Mouse (Mus musculus) lung, embryonic 14.5 days (tissue): ENCODE measurements around the gene Amotl2. TPM values are rescaled to one million over a fixed set of nuclear protein-coding genes. Genes with fewer than 3 reads are reported as not detected.

Experiments
- ATAC-seq: fragments of 200-750 bp; cut with Nextera tagmentation; 2 replicates; pipeline ENCODE4 v1.8.0; 2017; ENCODE audit warnings: mild to moderate bottlenecking, moderate TSS enrichment, moderate library complexity; ENCODE audit not compliant: insufficient read depth
- DNase-seq: peaks from one replicate; pipeline ENCODE4 v3.0.0-alpha.2; 2015
- H3K27ac ChIP-seq: fragments of 300-500 bp; sonication (generic); 2 replicates; pipeline ENCODE4 v1.5.1; 2014; ENCODE audit warnings: low read depth, mild to moderate bottlenecking, moderate library complexity
- H3K27me3 ChIP-seq: fragments of 300-500 bp; sonication (generic); 2 replicates; pipeline ENCODE4 v1.6.1; 2014; ENCODE audit warnings: low read length, control low read depth; ENCODE audit not compliant: insufficient read depth
- H3K36me3 ChIP-seq: fragments of 300-500 bp; sonication (generic); 2 replicates; pipeline ENCODE4 v1.6.1; 2014; ENCODE audit warnings: control low read depth; ENCODE audit not compliant: insufficient read depth
- H3K4me1 ChIP-seq: fragments of 300-500 bp; sonication (generic); 2 replicates; pipeline ENCODE4 v1.6.1; 2014; ENCODE audit warnings: antibody characterized with exemption, control low read depth; ENCODE audit not compliant: insufficient read depth
- H3K4me2 ChIP-seq: fragments of 300-500 bp; sonication (generic); 2 replicates; pipeline ENCODE4 v1.6.1; 2014; ENCODE audit warnings: mild to moderate bottlenecking
- H3K4me3 ChIP-seq: fragments of 300-500 bp; sonication (generic); 2 replicates; pipeline ENCODE4 v1.5.1; 2014; ENCODE audit warnings: low read depth, low read length
- H3K9ac ChIP-seq: fragments of 300-500 bp; sonication (generic); 2 replicates; pipeline ENCODE4 v1.6.1; 2014
- H3K9me3 ChIP-seq: fragments of 300-500 bp; sonication (generic); 2 replicates; pipeline ENCODE4 v1.6.1; 2016; ENCODE audit warnings: low read depth, low read length, control low read depth
- CTCF ChIP-seq: IDR thresholded peaks from 2 replicates; pipeline ENCODE4 v1.5.1; 2016; ENCODE audit warnings: antibody characterized with exemption, low read depth
- WGBS: fragments of 180-500 bp; shearing (Covaris S2); extraction: QIAGEN DNeasy Blood & Tissue Kit; methylation state at CpG from one replicate; pipeline ENCODE4 v1.1.7; 2014; 5-methylcytosine and 5-hydroxymethylcytosine counted together
- polyA plus RNA-seq: library from polyadenylated mRNA; unstranded; fragments of >200 nt; fragmentation: Nextera tagmentation; extraction: Ambion mirVana; gene quantifications from 2 replicates; pipeline ENCODE4 v1.2.1, GENCODE M21; 2014

Amotl2 gene
- polyA plus RNA-seq, 1 experiment from 2014 or later, result 49.4 TPM

- Histone ChIP-seq H3K36me3 (peaks cover 39% of the 10 kb centered on the region), H3K9ac (peak overlapping the region; percentile 98), H3K27me3 (no peaks in the 10 kb centered on the region), H3K27ac (peak overlapping the region; percentile 100), H3K4me2 (peak overlapping the region; percentile 78), H3K4me3 (peak overlapping the region; percentile 94), H3K4me1 (peaks cover 54% of the 10 kb centered on the region), H3K9me3 (no peaks in the 10 kb centered on the region)
- no peak for ATAC-seq
- DNase-seq, result peak; percentile 79
- no peak for TF ChIP-seq CTCF
- 2% methylated on average over 21 of the region's 21 CpGs for WGBS
These were observed 2.2 kb downstream of the Amotl2 start for GRCm38 (mm10) chr9:102718676-102719075.

- H3K27me3 ChIP-seq, result no peaks in the 10 kb centered on the region
- no peaks in the 10 kb centered on the region for H3K9me3 ChIP-seq
- peak overlapping the region; percentile 98 for H3K9ac ChIP-seq
- peak overlapping the region; percentile 100 for H3K27ac ChIP-seq
- WGBS, result 2% methylated on average over 4 of the region's 4 CpGs
- peak overlapping the region; percentile 94 for H3K4me3 ChIP-seq
- no peak for TF ChIP-seq CTCF
- no peak for DNase-seq
- peak overlapping the region; percentile 78 for H3K4me2 ChIP-seq
- H3K36me3 ChIP-seq, result peaks cover 43% of the 10 kb centered on the region
- ATAC-seq, result no peak
- peaks cover 57% of the 10 kb centered on the region for H3K4me1 ChIP-seq
These were observed 2.6 kb downstream of the Amotl2 start for GRCm38 (mm10) chr9:102719085-102719484.

- WGBS, result 36% methylated on average over 17 of the region's 17 CpGs
- H3K4me1 ChIP-seq, result peaks cover 53% of the 10 kb centered on the region
- H3K4me2 ChIP-seq, result peak overlapping the region; percentile 78
- peak overlapping the region; percentile 94 for H3K4me3 ChIP-seq
- H3K36me3 ChIP-seq, result peaks cover 52% of the 10 kb centered on the region
- DNase-seq, result no peak
- H3K9me3 ChIP-seq, result no peaks in the 10 kb centered on the region
- no peaks in the 10 kb centered on the region for H3K27me3 ChIP-seq
- no peak for TF ChIP-seq CTCF
- ATAC-seq, result no peak
- H3K27ac ChIP-seq, result peak overlapping the region; percentile 46; the same call in 1 of the 2 replicates
- H3K9ac ChIP-seq, result peak overlapping the region; percentile 98
These were observed 3.6 kb downstream of the Amotl2 start for GRCm38 (mm10) chr9:102719936-102720566.

- DNase-seq (no peak), ATAC-seq (no peak)
- H3K4me1 ChIP-seq, result peaks cover 51% of the 10 kb centered on the region
- 43% methylated on average over 18 of the region's 18 CpGs for WGBS
- peak overlapping the region; percentile 98 for H3K9ac ChIP-seq
- peak overlapping the region; percentile 46; the same call in 1 of the 2 replicates for H3K27ac ChIP-seq
- no peaks in the 10 kb centered on the region for H3K27me3 ChIP-seq
- peaks cover 59% of the 10 kb centered on the region for H3K36me3 ChIP-seq
- H3K4me2 ChIP-seq, result peak overlapping the region; percentile 78
- H3K9me3 ChIP-seq, result no peaks in the 10 kb centered on the region
- H3K4me3 ChIP-seq, result peak overlapping the region; percentile 94
- TF ChIP-seq CTCF, result no peak
These were observed 4.2 kb downstream of the Amotl2 start for GRCm38 (mm10) chr9:102720567-102721167.

GRCm38 (mm10) chr9:102721406-102721978 is 5.0 kb downstream of the Amotl2 start:
- Histone ChIP-seq H3K36me3 (peaks cover 64% of the 10 kb centered on the region), H3K27me3 (no peaks in the 10 kb centered on the region), H3K4me3 (peak overlapping the region; percentile 94), H3K9me3 (no peaks in the 10 kb centered on the region), H3K27ac (peak overlapping the region; percentile 43), H3K9ac (peak overlapping the region; percentile 98), H3K4me2 (peak overlapping the region; percentile 78), H3K4me1 (peaks cover 56% of the 10 kb centered on the region)
- ATAC-seq, result no peak
- TF ChIP-seq CTCF, result no peak
- WGBS, result 30% methylated on average over 3 of the region's 3 CpGs
- DNase-seq, result no peak

- WGBS, result 25% methylated on average over 9 of the region's 9 CpGs
- Histone ChIP-seq H3K36me3 (peaks cover 71% of the 10 kb centered on the region), H3K9me3 (no peaks in the 10 kb centered on the region), H3K9ac (peak overlapping the region; percentile 43), H3K27ac (peak overlapping the region; percentile 43), H3K4me2 (peak overlapping the region; percentile 78), H3K4me1 (peaks cover 56% of the 10 kb centered on the region), H3K4me3 (peak overlapping the region; percentile 94), H3K27me3 (no peaks in the 10 kb centered on the region)
- DNase-seq, result peak; percentile 55
- ATAC-seq, result no peak
- TF ChIP-seq CTCF, result peak; percentile 26; the same call in 1 of the 2 replicates
These were observed 5.6 kb downstream of the Amotl2 start for GRCm38 (mm10) chr9:102722071-102722561.

GRCm38 (mm10) chr9:102722750-102723149 is 6.3 kb downstream of the Amotl2 start:
- ATAC-seq, result no peak
- WGBS, result 76% methylated on average over 4 of the region's 4 CpGs
- peaks cover 59% of the 10 kb centered on the region for H3K4me1 ChIP-seq
- no peak overlapping the region for H3K4me3 ChIP-seq
- no peak for DNase-seq
- H3K27ac ChIP-seq, result peak overlapping the region; percentile 43; the same call in 1 of the 2 replicates
- no peaks in the 10 kb centered on the region for H3K27me3 ChIP-seq
- peak overlapping the region; percentile 78 for H3K4me2 ChIP-seq
- H3K9me3 ChIP-seq, result no peaks in the 10 kb centered on the region
- H3K36me3 ChIP-seq, result peaks cover 77% of the 10 kb centered on the region
- H3K9ac ChIP-seq, result no peak overlapping the region
- TF ChIP-seq CTCF, result no peak
